Mouse (Mus musculus) monocyte, adult 5-6 weeks (primary cell): Measurements from ENCODE around the gene Stxbp2. TPM values are rescaled to one million over a fixed set of nuclear protein-coding genes. Genes with fewer than 3 reads are reported as not detected.

Experiments used
- ATAC-seq: fragments of 153-309, 156-312 bp; replicated peaks from 2 replicates; pipeline ENCODE4 v1.8.0; 2017; ENCODE audit warnings: mild to moderate bottlenecking; ENCODE audit not compliant: low TSS enrichment, insufficient number of reproducible peaks, severe bottlenecking, poor library complexity, low FRiP score
- total RNA-seq: library from RNA; stranded (forward); fragments of 200-1000, 200-491, 200-594 nt; gene quantifications from 3 replicates; pipeline ENCODE4 v1.2.3, GENCODE M21; 2017

Gene Stxbp2
- total RNA-seq, 1 experiment from 2014 or later, result 174 TPM

DNA sequence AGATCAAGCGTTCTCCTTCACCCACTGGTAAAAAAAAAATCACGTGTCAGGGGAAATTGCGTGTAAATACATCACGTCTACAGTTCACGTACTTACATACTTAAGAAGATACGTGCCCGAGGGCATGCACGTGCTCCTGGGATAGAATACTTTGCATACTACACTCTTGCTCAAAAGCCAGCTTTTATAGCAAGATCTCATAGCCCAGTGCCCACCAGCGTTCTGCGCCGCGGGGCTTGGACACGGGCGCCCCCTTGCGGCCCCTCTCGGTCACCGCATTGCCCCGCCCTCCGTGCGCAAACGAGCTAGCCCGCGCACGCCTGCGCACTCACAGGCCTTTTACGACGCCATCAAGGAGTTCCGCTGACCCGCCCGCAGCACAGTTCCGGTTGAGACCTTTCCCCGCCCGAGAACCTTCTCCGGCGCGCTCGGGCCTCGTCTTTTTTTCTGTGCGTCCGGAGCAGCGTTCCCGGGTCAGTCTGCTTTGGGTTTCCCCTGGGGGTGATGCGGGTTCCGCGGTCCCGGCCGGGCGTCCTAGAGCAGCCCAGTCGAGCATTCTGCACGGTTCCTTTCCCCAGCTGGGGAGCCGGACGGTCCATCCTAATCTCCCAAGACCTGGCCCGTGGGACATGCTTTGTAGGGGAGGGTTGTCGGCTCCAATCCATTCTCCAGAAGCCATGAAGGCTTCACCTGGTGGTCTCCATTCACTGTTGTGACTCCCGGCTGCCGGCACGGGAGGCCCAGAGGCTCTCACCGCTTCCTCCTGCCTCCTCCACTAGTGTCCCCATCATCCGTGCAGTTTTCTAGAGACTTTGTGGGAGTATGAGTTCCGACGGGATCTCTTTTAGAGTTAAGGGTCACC, 45.6 kb downstream of the Stxbp2 start, which contains the start of gene Trappc5:
Trappc5 (plus strand) TSS at position 169 of the 862 bp plus-strand sequence.
- ATAC-seq, result peak; percentile 81

DNA sequence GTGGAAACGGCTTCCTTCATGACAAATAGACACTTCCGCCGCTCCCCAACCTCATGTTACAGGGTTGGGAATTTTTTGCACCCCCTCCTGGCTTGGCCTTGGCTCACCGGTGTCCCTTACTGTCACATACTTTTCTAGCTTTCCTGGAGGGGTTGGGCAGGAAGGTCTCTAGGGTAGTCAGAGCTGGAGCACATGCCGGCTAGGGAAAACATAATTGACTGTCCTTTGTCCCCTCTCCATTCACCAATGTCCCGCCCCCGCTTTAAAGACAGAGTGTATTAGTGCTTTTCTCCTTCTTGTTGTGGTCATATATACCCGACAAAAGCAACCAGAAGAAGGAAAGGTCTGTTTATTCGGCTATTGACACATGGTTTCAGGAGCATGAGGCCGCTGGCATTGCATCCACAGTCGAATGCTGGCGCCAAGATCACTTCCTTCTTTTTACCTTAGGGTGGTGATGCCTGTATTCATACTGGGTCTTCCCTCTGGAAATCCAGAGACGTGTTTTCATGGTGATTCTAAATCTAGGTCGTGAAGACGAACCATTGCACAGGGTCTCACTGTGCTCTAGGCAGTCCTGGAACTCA, 46.3 kb downstream of the Stxbp2 start:
- no peak for ATAC-seq

GRCm38 (mm10) chr8:3678831-3679230, 48.1 kb downstream of the Stxbp2 start:
- ATAC-seq, result no peak

DNA sequence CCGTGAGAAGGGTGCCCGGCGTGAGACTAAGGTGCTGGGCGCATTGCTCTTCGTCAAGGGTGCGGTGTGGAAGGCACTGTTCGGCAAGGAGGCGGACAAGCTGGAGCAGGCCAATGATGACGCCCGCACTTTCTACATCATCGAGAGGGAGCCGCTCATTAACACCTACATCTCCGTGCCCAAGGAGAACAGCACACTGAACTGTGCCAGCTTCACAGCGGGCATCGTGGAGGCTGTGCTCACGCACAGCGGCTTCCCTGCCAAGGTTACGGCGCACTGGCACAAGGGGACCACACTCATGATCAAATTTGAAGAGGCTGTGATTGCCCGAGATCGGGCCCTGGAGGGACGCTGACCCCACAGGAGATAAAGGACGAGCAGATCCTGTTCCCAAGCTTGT, 48.5 kb downstream of the Stxbp2 start:
- no peak for ATAC-seq

- no peak for ATAC-seq
Observed at GRCm38 (mm10) chr8:3679656-3680055, 48.9 kb downstream of the Stxbp2 start.

- no peak for ATAC-seq
Observed at GRCm38 (mm10) chr8:3682435-3682834, 51.7 kb downstream of the Stxbp2 start.

DNA sequence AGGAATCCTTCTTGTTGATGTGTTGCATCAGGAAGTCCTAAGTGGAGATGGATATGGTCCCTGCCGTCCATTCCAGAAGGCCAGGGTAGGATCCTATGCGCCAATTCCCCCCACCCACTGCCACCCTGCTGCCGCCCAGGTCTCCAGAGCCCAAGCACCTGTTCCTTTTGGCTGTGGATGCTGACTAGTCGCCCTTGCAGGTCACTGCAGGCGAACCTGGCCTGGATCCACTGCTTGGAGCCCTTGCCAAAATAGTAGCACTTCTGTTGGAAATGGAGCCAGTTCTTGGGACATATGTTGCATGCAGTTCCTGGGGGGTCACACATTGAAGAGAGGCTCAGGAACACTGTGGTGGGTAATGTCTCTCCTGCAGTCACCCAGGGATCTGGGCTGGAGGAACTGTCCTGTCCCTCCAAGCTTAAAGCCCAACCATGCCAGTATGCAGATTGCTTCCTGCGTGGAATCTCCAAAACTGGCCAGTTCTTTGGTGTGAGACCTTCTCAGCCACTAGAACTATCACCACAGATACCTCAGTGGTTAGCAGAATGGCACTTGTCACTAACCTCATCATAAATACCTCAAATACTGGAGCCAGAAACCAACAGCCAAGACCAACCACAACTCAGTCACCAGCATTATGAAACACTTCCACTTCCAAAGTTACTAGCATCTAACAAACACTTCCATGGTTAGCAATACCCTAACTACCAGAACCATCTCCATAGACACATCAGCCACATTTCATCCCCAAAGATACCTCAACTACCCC, 52.8 kb downstream of the Stxbp2 start:
- no peak for ATAC-seq

DNA sequence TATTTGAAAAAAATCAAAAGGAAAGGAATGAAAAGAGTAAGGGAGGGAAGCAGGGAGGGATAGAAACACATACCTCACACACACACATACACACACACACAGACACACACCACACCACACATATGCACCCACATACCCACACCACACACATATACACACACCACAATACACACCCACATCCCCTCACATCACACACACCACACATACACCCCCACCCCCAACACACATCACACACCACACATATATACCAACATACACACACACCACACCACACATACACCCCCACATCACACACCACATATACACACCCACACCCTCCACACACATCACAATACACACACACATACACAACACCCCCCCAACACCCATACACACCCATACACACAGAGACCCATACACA, 53.8 kb downstream of the Stxbp2 start:
- ATAC-seq, result no peak

DNA sequence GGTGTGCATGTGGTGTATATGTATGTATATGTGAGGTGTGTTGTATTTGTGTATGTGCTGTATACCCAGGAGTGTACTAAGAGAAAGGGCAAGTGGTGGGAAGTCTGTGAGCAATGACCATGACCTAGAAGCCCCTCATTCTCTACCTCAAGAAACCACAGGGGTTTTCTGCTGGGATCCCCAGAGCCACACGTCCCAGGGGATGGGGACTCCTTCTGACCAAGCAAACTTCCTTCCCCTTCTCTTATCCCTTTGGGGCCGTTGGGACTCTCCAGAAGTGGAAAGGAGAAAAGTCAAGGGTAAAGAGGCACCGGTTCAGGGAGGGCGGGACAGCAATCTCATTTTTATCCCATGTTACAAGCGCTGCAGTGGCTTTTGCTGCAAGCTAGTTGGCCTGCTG, 54.7 kb downstream of the Stxbp2 start:
- ATAC-seq, result no peak

DNA sequence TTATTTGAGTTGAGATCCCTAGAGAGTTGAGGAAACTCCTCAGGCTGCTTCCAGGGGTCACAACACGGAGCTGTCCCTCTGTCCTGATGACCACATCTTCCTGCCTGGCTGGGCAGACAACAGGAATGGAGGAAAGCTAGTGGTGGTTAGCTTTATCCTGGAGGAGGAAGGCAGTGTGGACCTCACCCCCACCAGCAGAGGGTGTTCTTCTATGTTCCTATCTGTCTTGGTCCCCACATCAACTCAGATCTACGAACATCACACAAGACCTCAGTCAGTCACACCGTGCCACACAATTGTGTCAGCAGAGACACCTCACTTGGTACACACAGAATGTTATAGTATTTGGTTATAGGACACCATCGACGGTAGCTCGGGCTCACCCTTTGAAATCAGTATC, 56.8 kb downstream of the Stxbp2 start:
- ATAC-seq, result no peak

DNA sequence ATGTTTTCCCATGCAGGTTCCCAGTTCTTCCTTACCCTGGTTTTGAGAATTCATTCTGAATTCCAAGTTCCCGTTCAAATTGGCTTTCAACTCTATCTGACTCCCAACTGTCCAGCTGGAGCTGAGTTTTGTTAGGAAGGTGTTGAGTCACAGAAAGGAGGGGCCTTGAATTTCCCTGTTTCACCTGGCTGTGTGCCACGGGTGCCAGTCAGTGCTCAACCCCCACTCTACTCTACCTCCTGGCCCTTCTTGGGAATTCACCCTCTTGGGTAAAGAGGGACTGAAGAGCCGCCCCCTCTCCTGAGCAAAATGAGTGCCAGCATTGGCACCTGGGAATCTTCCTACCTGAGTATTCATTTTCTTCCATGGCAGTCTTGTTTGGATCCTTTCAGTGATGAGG, 60.0 kb downstream of the Stxbp2 start:
- ATAC-seq, result no peak

Other genes starting within 250 kb of the Stxbp2 start
- gene Arhgef18, start 237.9 kb upstream of the Stxbp2 start, total RNA-seq, result 44.8 to 134 TPM (median 53.5 TPM) in 3 replicates
- 1.7 to 2.1 TPM in 2 of 3 replicates, not detected in the other for gene Pex11g, start 163.3 kb upstream of the Stxbp2 start, total RNA-seq
- 0.29 TPM in 1 of 3 replicates, not detected in the others for gene Tex45, start 160.1 kb upstream of the Stxbp2 start, total RNA-seq
- gene Zfp358, start 137.8 kb upstream of the Stxbp2 start, total RNA-seq, result 1.6 to 2.7 TPM (median 2.0 TPM) in 3 replicates
- gene Mcoln1, start 130.5 kb upstream of the Stxbp2 start, total RNA-seq, result 46.3 to 51.3 TPM (median 48.3 TPM) in 3 replicates
- 30.8 to 45.4 TPM (median 31.3 TPM) in 3 replicates for gene Pnpla6, start 115.6 kb upstream of the Stxbp2 start, total RNA-seq
- 2.3 TPM in 1 of 3 replicates, not detected in the others for gene C330021F23Rik, start 63.0 kb upstream of the Stxbp2 start, total RNA-seq
- not detected in 3 replicates for gene Camsap3, start 43.7 kb upstream of the Stxbp2 start, total RNA-seq
- gene Xab2, start 9.6 kb upstream of the Stxbp2 start, total RNA-seq, result 62.7 to 73.3 TPM (median 67.6 TPM) in 3 replicates
- 127 to 142 TPM (median 131 TPM) in 3 replicates for gene Pet100, start 9.4 kb upstream of the Stxbp2 start, total RNA-seq
- 0.67 to 0.96 TPM in 2 of 3 replicates, not detected in the other for gene Pcp2, start 5.4 kb upstream of the Stxbp2 start, total RNA-seq
- gene Retn, start 24.8 kb downstream of the Stxbp2 start, total RNA-seq, result not detected in 3 replicates
- gene Mcemp1, start 34.8 kb downstream of the Stxbp2 start, total RNA-seq, result 40.4 to 71.1 TPM (median 68.4 TPM) in 3 replicates
- gene Fcor, start 41.4 kb downstream of the Stxbp2 start, total RNA-seq, result 4.3 to 4.9 TPM in 2 of 3 replicates, not detected in the other
- 24.4 to 30.4 TPM (median 24.6 TPM) in 3 replicates for gene Trappc5, start 45.3 kb downstream of the Stxbp2 start, total RNA-seq
- gene Fcer2a, start 63.2 kb downstream of the Stxbp2 start, total RNA-seq, result 11.4 to 16.0 TPM (median 11.7 TPM) in 3 replicates
- gene Clec4g, start 89.7 kb downstream of the Stxbp2 start, total RNA-seq, result 1.2 to 1.5 TPM in 2 of 3 replicates, not detected in the other
- 12.6 to 30.8 TPM (median 30.4 TPM) in 3 replicates for gene Cd209a, start 118.0 kb downstream of the Stxbp2 start, total RNA-seq
- 0.58 to 1.2 TPM in 2 of 3 replicates, not detected in the other for gene Cd209e, start 223.4 kb downstream of the Stxbp2 start, total RNA-seq
- gene Cd209d, start 247.6 kb downstream of the Stxbp2 start, total RNA-seq, result 0.49 TPM in 1 of 3 replicates, not detected in the others